Mouse (Mus musculus): Measurements from ENCODE around the gene Cacna1i. TPM values are rescaled to one million over a fixed set of nuclear protein-coding genes. Genes with fewer than 3 reads are reported as not detected.

Gene Cacna1i
- polyA plus RNA-seq (2014; fragmentation: Nextera tagmentation; extraction: Ambion mirVana), result not detected in 2 replicates

DNA sequence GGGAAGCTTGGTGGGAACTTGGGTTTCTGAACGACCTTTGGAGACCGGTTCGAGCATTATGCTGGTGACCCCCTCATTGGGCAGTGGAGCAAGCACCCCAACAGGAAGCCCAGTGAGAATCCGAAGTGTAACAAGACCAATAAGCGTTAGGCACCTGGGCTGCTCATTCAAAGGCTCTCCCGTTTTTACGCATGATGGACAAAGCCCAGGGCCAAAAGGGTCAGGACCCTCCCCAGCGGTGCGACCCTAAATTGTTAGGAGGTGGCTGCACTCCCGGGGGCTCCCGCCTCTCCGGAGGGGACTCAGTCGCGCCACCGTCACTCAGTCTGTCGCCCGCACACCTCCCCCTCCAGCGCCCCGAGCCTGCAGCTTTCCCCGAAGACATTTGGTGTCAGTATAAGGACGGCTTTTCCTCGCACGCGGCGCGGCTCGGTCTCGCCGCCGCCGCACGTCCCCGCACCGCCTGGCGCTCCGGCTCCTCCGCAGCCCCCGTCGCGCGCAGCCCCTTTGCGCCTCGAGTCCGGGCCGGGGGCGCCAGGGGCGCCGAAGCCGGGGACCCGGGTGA lies at the start of gene Cacna1i:
TSS of gene Cacna1i (plus strand) at position 388 of the 565 bp plus-strand sequence.
- no peaks in the 10 kb centered on the region for H3K4me1 ChIP-seq (ENCODE audit: control insufficient read depth, insufficient read depth, low read length)
- H3K9ac ChIP-seq (replicated peaks; ENCODE audit: low read depth, low read length), result no peak within 1 kb of the TSS
- no peak within 1 kb of the TSS for H3K27ac ChIP-seq (ENCODE audit: low read length)
- H3K36me3 ChIP-seq (ENCODE audit: control insufficient read depth, insufficient read depth, low read length), result no peaks in the 10 kb centered on the region
- no peak for ATAC-seq (ENCODE audit: insufficient number of reproducible peaks, insufficient read depth, low FRiP score, low read depth)
- WGBS, result under 1% methylated on average over 50 of the region's 50 CpGs
- peak within 1 kb of the TSS; percentile 90 for H3K4me2 ChIP-seq (replicated peaks; ENCODE audit: low read depth, low read length)
- no peaks in the 10 kb centered on the region for H3K9me3 ChIP-seq (ENCODE audit: control insufficient read depth, low read depth, low read length)
- peaks cover 34% of the 10 kb centered on the region for H3K27me3 ChIP-seq (ENCODE audit: control insufficient read depth, insufficient read depth, low read length)
- peak within 1 kb of the TSS; percentile 36 for H3K4me3 ChIP-seq (ENCODE audit: low read depth, low read length)

DNA sequence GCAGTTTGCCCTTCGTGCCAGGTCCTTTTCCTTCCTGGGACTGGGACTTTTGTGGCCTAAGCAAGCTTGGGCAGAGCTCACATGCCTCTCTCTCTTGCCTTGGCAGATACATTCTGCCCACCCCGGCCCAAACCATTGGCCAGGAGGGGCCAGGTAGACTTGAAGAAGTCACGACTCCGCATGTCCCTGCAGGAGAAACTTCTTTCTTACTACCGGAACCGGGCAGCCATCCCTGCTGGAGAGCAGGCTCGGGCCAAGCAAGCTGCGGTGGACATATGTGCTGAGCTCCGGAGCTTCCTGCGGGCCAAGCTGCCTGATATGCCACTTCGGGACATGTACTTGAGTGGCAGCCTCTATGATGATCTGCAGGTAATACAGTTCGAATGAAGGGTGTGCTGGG lies 38.9 kb upstream of the Cacna1i start:
- Histone ChIP-seq H3K4me2 (replicated peaks; ENCODE audit: low read depth, low read length) (no peak overlapping the region), H3K4me3 (ENCODE audit: low read depth, low read length) (no peak overlapping the region), H3K4me1 (ENCODE audit: control insufficient read depth, insufficient read depth, low read length) (peaks cover 8% of the 10 kb centered on the region; the same call in 1 of the 2 replicates), H3K36me3 (ENCODE audit: control insufficient read depth, insufficient read depth, low read length) (peaks cover 79% of the 10 kb centered on the region), H3K27ac (ENCODE audit: low read length) (no peak overlapping the region), H3K9ac (replicated peaks; ENCODE audit: low read depth, low read length) (no peak overlapping the region), H3K9me3 (ENCODE audit: control insufficient read depth, low read depth, low read length) (no peaks in the 10 kb centered on the region), H3K27me3 (ENCODE audit: control insufficient read depth, insufficient read depth, low read length) (no peaks in the 10 kb centered on the region)
- 93% methylated on average over 12 of the region's 12 CpGs for WGBS
- ATAC-seq (ENCODE audit: insufficient number of reproducible peaks, insufficient read depth, low FRiP score, low read depth), result no peak

DNA sequence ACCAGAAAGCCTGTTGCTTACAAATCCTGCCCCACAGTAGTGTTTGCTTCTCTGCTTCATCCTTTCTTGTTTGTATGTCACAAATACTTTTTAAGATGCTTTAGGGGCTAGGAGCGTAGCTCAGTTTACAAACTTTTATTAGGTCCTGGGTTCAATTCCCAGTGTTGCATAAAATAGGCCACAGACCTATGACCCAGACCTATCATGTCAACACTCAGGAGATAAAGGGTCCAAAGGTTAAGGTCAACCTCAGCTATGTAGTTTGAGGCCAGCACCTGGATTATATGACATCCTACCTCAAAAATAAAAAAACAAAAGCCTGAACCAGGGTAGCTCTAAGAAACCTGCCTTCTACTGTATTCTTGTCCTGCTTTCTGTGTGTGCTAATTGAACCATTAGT lies 38.4 kb upstream of the Cacna1i start:
- H3K4me1 ChIP-seq (ENCODE audit: control insufficient read depth, insufficient read depth, low read length), result peaks cover 11% of the 10 kb centered on the region; the same call in 1 of the 2 replicates
- H3K4me3 ChIP-seq (ENCODE audit: low read depth, low read length), result no peak overlapping the region
- no peaks in the 10 kb centered on the region for H3K27me3 ChIP-seq (ENCODE audit: control insufficient read depth, insufficient read depth, low read length)
- WGBS, result 95% methylated on average over 1 of the region's 1 CpGs
- no peaks in the 10 kb centered on the region for H3K9me3 ChIP-seq (ENCODE audit: control insufficient read depth, low read depth, low read length)
- H3K27ac ChIP-seq (ENCODE audit: low read length), result no peak overlapping the region
- H3K36me3 ChIP-seq (ENCODE audit: control insufficient read depth, insufficient read depth, low read length), result peaks cover 75% of the 10 kb centered on the region
- no peak for ATAC-seq (ENCODE audit: insufficient number of reproducible peaks, insufficient read depth, low FRiP score, low read depth)
- no peak overlapping the region for H3K9ac ChIP-seq (replicated peaks; ENCODE audit: low read depth, low read length)
- no peak overlapping the region for H3K4me2 ChIP-seq (replicated peaks; ENCODE audit: low read depth, low read length)

DNA sequence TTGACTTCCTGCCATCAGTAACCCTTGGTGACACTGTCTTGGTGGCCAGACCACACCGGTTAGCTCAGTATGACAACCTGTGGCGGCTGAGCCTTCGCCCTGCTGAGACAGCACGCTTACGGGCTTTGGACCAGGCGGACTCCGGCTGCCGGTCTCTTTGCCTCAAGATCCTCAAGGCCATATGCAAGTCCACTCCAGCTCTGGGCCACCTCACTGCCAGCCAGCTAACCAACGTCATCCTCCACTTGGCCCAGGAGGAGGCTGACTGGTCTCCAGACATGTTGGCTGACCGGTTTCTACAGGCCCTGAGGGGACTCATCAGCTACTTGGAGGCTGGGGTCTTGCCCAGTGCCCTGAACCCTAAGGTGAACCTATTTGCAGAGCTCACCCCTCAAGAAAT lies 37.4 kb upstream of the Cacna1i start:
- Histone ChIP-seq H3K27me3 (ENCODE audit: control insufficient read depth, insufficient read depth, low read length) (no peaks in the 10 kb centered on the region), H3K9me3 (ENCODE audit: control insufficient read depth, low read depth, low read length) (no peaks in the 10 kb centered on the region), H3K4me1 (ENCODE audit: control insufficient read depth, insufficient read depth, low read length) (peaks cover 19% of the 10 kb centered on the region; the same call in 1 of the 2 replicates), H3K4me3 (ENCODE audit: low read depth, low read length) (no peak overlapping the region), H3K36me3 (ENCODE audit: control insufficient read depth, insufficient read depth, low read length) (peaks cover 65% of the 10 kb centered on the region), H3K27ac (ENCODE audit: low read length) (no peak overlapping the region), H3K9ac (replicated peaks; ENCODE audit: low read depth, low read length) (no peak overlapping the region), H3K4me2 (replicated peaks; ENCODE audit: low read depth, low read length) (no peak overlapping the region)
- ATAC-seq (ENCODE audit: insufficient number of reproducible peaks, insufficient read depth, low FRiP score, low read depth), result no peak
- WGBS, result 96% methylated on average over 10 of the region's 10 CpGs

DNA sequence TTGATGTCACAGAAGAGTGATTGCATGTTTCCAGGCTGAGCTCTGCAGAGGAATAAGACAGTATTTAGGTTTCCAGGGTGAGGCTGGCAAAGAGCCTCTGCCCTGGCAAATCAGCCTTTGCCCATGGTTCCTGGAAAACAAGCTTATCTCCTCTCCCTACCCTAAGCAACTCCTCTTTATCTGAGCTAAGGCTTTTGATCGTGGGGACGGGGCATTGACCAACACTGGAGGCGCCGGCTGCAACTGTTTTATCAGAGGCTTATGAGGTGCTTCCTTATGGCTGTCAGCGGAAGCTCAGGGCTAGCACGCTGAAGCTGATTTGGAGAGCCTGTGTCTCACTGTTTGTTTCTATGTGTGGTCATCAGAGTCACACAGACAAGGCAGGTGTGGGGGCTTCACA lies 36.5 kb upstream of the Cacna1i start:
- no peak overlapping the region for H3K27ac ChIP-seq (ENCODE audit: low read length)
- no peak overlapping the region for H3K4me2 ChIP-seq (replicated peaks; ENCODE audit: low read depth, low read length)
- ATAC-seq (ENCODE audit: insufficient number of reproducible peaks, insufficient read depth, low FRiP score, low read depth), result no peak
- 87% methylated on average over 6 of the region's 6 CpGs for WGBS
- H3K27me3 ChIP-seq (ENCODE audit: control insufficient read depth, insufficient read depth, low read length), result no peaks in the 10 kb centered on the region
- H3K4me3 ChIP-seq (ENCODE audit: low read depth, low read length), result no peak overlapping the region
- no peaks in the 10 kb centered on the region for H3K9me3 ChIP-seq (ENCODE audit: control insufficient read depth, low read depth, low read length)
- H3K4me1 ChIP-seq (ENCODE audit: control insufficient read depth, insufficient read depth, low read length), result peaks cover 19% of the 10 kb centered on the region; the same call in 1 of the 2 replicates
- H3K36me3 ChIP-seq (ENCODE audit: control insufficient read depth, insufficient read depth, low read length), result peaks cover 60% of the 10 kb centered on the region
- H3K9ac ChIP-seq (replicated peaks; ENCODE audit: low read depth, low read length), result no peak overlapping the region

DNA sequence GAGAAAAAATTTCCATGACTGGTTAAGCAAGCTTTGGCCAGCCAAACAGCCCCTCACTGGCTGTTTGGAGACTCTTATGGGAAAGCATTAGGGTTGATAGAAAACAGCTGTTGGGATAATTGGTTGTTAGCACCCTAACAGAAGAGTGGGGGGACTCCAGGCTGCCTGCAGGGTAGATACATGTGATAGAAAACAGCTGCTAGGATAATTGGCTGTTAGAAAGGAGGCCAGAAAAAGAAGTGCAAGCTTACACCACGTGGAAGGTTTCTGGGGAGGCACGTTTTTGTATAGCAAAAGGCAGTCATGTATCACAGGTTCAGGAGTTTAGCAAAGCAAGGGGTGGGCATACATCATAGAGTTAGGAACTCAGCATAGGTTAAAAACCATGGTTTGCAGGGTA lies 33.5 kb upstream of the Cacna1i start:
- Histone ChIP-seq H3K4me1 (ENCODE audit: control insufficient read depth, insufficient read depth, low read length) (peaks cover 29% of the 10 kb centered on the region), H3K4me3 (ENCODE audit: low read depth, low read length) (no peak overlapping the region), H3K9me3 (ENCODE audit: control insufficient read depth, low read depth, low read length) (no peaks in the 10 kb centered on the region), H3K9ac (replicated peaks; ENCODE audit: low read depth, low read length) (no peak overlapping the region), H3K27ac (ENCODE audit: low read length) (peak overlapping the region; percentile 99), H3K27me3 (ENCODE audit: control insufficient read depth, insufficient read depth, low read length) (no peaks in the 10 kb centered on the region), H3K4me2 (replicated peaks; ENCODE audit: low read depth, low read length) (peak overlapping the region; percentile 1; the same call in 1 of the 2 replicates), H3K36me3 (ENCODE audit: control insufficient read depth, insufficient read depth, low read length) (peaks cover 51% of the 10 kb centered on the region)
- 34% methylated on average over 2 of the region's 2 CpGs for whole genome bisulfite sequencing
- ATAC-seq (ENCODE audit: insufficient number of reproducible peaks, insufficient read depth, low FRiP score, low read depth), result no peak

DNA sequence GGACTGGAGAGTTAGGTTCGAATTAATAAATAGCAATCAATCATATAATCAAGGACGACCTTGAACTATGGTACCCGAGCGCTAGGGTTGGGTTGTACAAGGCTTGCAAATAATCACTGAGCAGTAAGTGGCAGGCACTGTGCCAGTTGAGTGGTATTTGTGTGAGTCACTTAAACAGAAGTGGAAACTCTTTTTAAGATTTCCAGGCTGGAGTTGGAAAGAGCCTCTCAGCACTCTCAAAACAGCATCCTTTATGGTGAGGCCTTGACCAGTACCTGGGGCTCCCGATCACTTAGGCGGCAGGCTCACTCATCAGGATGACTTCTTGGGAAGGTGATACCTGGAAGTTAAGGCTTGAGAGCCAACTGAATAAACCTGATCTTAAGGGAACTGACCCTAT lies 32.8 kb upstream of the Cacna1i start:
- 37% methylated on average over 6 of the region's 6 CpGs for WGBS
- Histone ChIP-seq H3K4me2 (replicated peaks; ENCODE audit: low read depth, low read length) (peak overlapping the region; percentile 79), H3K9me3 (ENCODE audit: control insufficient read depth, low read depth, low read length) (no peaks in the 10 kb centered on the region), H3K27me3 (ENCODE audit: control insufficient read depth, insufficient read depth, low read length) (no peaks in the 10 kb centered on the region), H3K4me1 (ENCODE audit: control insufficient read depth, insufficient read depth, low read length) (peaks cover 31% of the 10 kb centered on the region), H3K4me3 (ENCODE audit: low read depth, low read length) (peak overlapping the region; percentile 100), H3K9ac (replicated peaks; ENCODE audit: low read depth, low read length) (peak overlapping the region; percentile 50), H3K27ac (ENCODE audit: low read length) (peak overlapping the region; percentile 99), H3K36me3 (ENCODE audit: control insufficient read depth, insufficient read depth, low read length) (peaks cover 44% of the 10 kb centered on the region)
- no peak for ATAC-seq (ENCODE audit: insufficient number of reproducible peaks, insufficient read depth, low FRiP score, low read depth)

DNA sequence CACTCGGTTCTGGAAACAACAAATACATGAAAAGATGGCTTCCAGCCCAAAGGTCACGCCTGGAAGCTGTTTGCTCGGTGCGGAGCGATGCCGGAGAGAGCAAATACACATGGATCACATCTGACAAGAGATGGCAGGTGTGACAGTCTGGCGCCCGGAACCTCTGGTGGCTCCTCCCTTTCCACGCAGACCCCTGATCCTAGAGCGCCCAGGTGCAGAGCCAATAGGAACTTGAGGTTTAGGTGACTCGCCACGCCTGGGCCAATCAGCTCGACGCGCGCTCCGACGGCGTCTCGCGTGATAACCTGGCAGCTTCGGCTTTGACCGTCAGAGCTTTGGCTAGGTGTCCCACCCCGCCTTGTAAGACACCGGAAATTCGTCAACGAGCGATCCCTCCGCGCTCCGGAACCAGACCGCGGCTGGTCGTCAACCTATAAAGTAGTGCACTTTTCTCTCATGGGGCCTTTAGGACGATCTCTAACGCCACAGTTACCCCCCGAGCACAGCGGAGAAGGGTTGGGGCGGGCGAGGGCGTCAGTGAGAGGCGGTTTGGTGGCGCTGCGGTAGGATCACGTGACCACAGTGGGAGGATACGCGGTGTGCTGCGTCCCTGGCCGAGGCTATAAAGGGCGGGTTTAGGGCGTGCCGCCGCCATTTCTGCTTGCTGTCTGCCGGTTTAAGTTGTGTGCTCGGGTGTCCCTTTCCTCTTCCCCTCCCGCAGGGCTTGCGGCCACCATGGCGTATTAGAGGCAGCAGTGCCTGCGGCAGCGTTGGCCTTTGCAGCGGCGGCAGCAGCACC lies 32.0 kb upstream of the Cacna1i start, which contains the start of gene Atf4:
TSS of gene Atf4 (plus strand) at position 338 of the 799 bp plus-strand sequence.
- Histone ChIP-seq H3K27ac (ENCODE audit: low read length) (peak within 1 kb of the TSS; percentile 99), H3K9ac (replicated peaks; ENCODE audit: low read depth, low read length) (peak within 1 kb of the TSS; percentile 100), H3K4me2 (replicated peaks; ENCODE audit: low read depth, low read length) (peak within 1 kb of the TSS; percentile 96), H3K4me1 (ENCODE audit: control insufficient read depth, insufficient read depth, low read length) (peaks cover 33% of the 10 kb centered on the region), H3K4me3 (ENCODE audit: low read depth, low read length) (peak within 1 kb of the TSS; percentile 100), H3K27me3 (ENCODE audit: control insufficient read depth, insufficient read depth, low read length) (no peaks in the 10 kb centered on the region), H3K36me3 (ENCODE audit: control insufficient read depth, insufficient read depth, low read length) (peaks cover 36% of the 10 kb centered on the region), H3K9me3 (ENCODE audit: control insufficient read depth, low read depth, low read length) (no peaks in the 10 kb centered on the region)
- ATAC-seq (ENCODE audit: insufficient number of reproducible peaks, insufficient read depth, low FRiP score, low read depth), result peak; percentile 95
- WGBS, result under 1% methylated on average over 62 of the region's 62 CpGs

Data from stomach, embryonic 14.5 days (tissue).